Mouse (Mus musculus): ENCODE data around the gene Hoxb4. TPM values are rescaled to one million over a fixed set of nuclear protein-coding genes. Genes with fewer than 3 reads are reported as not detected.

Gene Hoxb4
- total and polyA plus RNA-seq, 3 experiments, result 2.7 to 5.5 (median 3.3) TPM

DNA sequence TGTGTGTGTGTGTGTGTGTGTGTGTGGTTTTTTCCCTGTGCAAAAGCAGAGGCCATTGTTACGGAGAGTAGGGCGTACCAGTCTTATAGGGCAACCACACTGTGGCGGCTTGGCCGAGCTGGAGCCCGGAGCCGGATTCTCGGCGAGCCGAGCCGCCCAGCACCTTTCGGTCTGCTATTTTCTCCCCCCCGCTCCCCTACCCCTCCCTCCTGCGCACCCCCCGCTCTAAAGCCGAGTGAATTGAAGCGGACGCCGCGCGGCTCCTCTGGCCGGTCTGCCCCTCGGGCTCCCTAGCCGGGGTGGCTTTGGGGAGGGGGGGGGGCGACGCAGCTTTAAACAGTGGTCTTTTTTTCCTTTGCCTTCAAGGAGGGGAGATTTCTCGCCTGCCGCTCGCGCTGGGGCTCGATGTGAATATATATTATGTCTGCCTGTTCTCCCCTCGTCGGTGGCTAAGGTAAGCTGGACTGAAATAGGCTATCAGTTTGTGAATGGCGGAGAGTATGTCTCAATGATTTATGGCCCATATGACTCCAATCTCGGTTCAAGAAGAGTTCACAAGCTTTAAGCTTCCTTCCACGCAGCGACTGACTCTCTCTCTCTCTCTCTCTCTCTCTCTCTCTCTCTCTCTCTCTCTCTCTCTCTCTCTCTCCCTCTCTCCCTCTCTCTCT is 22.8 kb downstream of the Hoxb4 start:
- dilution Hi-C loops (cut with MboI; ENCODE audit: extremely low pct_ligation_motif_present, extremely low pct_unique_long_range_greater_than_20kb, low sequenced_read_pairs) (no loop called here), in situ Hi-C loops (cut with MboI; ENCODE audit: low pct_ligation_motif_present, low pct_unique_long_range_greater_than_20kb, low sequenced_read_pairs) (no loop called here)
- H3K27me3 ChIP-seq (replicated peaks), result peaks cover 10% of the 10 kb centered on the region
- peaks cover 3 to 9% of the 10 kb centered on the region in 2 experiments; a peak in 2 of 4 replicates for H3K4me1 ChIP-seq (ENCODE audit: control insufficient read depth in 1 of 2, insufficient read depth in 2 of 2)
- H3K27ac ChIP-seq (ENCODE audit: insufficient read depth, low read depth), result no peak overlapping the region
- H3K9ac ChIP-seq (ENCODE audit: insufficient read depth, low read depth), result no peak overlapping the region
- H3K79me2 ChIP-seq (replicated peaks; ENCODE audit: control insufficient read depth, extremely low read depth, insufficient read depth, poor library complexity, severe bottlenecking), result no peaks in the 10 kb centered on the region
- no peak for TF ChIP-seq POLR2AphosphoS2 (IDR thresholded peaks at IDR 0.05; ENCODE audit: low read depth, low read length)
- TF ChIP-seq GABPA (IDR thresholded peaks at IDR 0.05; ENCODE audit: insufficient replicate concordance, low read depth, low read length), result no peak
- no peak overlapping the region for H3K4me3 ChIP-seq (replicated peaks in 1 of 3; ENCODE audit: low read depth in 2 of 3, low read length in 2 of 3, poor library complexity in 1 of 3)
- H3K4me2 ChIP-seq (ENCODE audit: insufficient read depth, low read depth, poor library complexity, severe bottlenecking), result no peak overlapping the region
- DNase-seq (ENCODE audit: extremely low read depth), result no peak
- H3K9me3 ChIP-seq (replicated peaks; ENCODE audit: low read length), result peaks cover 5% of the 10 kb centered on the region
- H3K36me3 ChIP-seq (replicated peaks in 1 of 2; ENCODE audit: control insufficient read depth in 1 of 2, insufficient read depth in 1 of 2, low read length in 1 of 2), result peaks cover 0 to 6% of the 10 kb centered on the region in 2 experiments

DNA sequence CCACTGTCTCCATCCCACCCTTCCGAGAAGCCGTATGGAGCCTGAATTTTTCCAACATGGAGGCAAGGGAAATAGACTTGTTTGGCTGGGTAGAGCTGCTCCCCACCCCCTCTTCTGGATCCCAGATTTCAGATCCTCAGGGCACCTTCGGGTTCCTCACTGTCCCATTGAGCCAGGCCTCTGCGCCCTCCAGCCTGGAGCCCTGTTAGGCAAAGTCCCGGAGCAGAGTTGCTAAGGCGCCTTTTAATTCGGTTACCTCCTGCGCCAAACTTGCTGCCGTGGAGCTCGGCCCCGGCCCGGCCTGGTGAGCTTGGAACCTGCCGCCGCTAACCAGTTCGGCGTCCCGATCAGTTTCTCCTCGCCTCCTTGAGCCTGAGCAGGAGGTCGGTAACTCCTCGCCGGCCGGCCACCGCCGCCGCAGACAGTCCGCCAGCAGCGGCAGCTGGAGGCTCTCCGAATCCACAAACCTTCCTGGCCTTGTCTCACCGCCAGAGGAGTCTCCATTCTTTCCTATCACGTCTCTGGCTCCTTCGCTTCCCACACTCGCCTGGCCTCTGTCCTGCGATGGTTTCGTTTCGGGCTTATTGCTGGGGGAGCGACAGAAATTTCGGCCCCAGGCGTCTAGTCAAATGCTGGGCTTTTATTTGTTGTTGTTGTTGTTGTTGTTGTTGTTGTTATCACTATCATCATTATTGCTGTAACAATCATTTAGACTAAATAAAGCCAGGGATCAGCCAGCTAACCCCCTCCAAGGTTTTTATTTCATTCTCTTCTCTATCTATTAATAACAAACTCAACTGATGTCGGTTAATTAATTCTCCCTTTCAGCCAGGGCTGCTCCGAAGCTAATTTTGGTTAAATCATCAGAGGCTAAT is 23.9 kb downstream of the Hoxb4 start:
- no peak overlapping the region for H3K9ac ChIP-seq (ENCODE audit: insufficient read depth, low read depth)
- H3K79me2 ChIP-seq (replicated peaks; ENCODE audit: control insufficient read depth, extremely low read depth, insufficient read depth, poor library complexity, severe bottlenecking), result no peaks in the 10 kb centered on the region
- no peak overlapping the region for H3K27ac ChIP-seq (ENCODE audit: insufficient read depth, low read depth)
- no peak overlapping the region for H3K4me2 ChIP-seq (ENCODE audit: insufficient read depth, low read depth, poor library complexity, severe bottlenecking)
- H3K27me3 ChIP-seq (replicated peaks), result peaks cover 10% of the 10 kb centered on the region
- no peak overlapping the region for H3K4me3 ChIP-seq (replicated peaks in 1 of 3; ENCODE audit: low read depth in 2 of 3, low read length in 2 of 3, poor library complexity in 1 of 3)
- no peak for TF ChIP-seq CHD1 (IDR thresholded peaks at IDR 0.05; ENCODE audit: low read depth, low read length)
- no peak for TF ChIP-seq MAX (IDR thresholded peaks at IDR 0.05; ENCODE audit: low read length)
- no peak for TF ChIP-seq USF2 (conservative IDR thresholded peaks at IDR 0.05; ENCODE audit: low read depth, low read length)
- TF ChIP-seq GABPA (IDR thresholded peaks at IDR 0.05; ENCODE audit: insufficient replicate concordance, low read depth, low read length), result no peak
- no peak for TF ChIP-seq MAZ (IDR thresholded peaks at IDR 0.05; ENCODE audit: low read depth, low read length)
- TF ChIP-seq MXI1 (IDR thresholded peaks at IDR 0.05; ENCODE audit: low read depth, low read length), result no peak
- H3K4me1 ChIP-seq (ENCODE audit: control insufficient read depth in 1 of 2, insufficient read depth in 2 of 2), result peaks cover 3 to 9% of the 10 kb centered on the region in 2 experiments; a peak in 2 of 4 replicates
- peaks cover 0 to 10% of the 10 kb centered on the region in 2 experiments for H3K36me3 ChIP-seq (replicated peaks in 1 of 2; ENCODE audit: control insufficient read depth in 1 of 2, insufficient read depth in 1 of 2, low read length in 1 of 2)
- no peak for DNase-seq (ENCODE audit: extremely low read depth)
- H3K9me3 ChIP-seq (replicated peaks; ENCODE audit: low read length), result peaks cover 8% of the 10 kb centered on the region
- dilution Hi-C loops (cut with MboI; ENCODE audit: extremely low pct_ligation_motif_present, extremely low pct_unique_long_range_greater_than_20kb, low sequenced_read_pairs) (no loop called here), in situ Hi-C loops (cut with MboI; ENCODE audit: low pct_ligation_motif_present, low pct_unique_long_range_greater_than_20kb, low sequenced_read_pairs) (no loop called here)

DNA sequence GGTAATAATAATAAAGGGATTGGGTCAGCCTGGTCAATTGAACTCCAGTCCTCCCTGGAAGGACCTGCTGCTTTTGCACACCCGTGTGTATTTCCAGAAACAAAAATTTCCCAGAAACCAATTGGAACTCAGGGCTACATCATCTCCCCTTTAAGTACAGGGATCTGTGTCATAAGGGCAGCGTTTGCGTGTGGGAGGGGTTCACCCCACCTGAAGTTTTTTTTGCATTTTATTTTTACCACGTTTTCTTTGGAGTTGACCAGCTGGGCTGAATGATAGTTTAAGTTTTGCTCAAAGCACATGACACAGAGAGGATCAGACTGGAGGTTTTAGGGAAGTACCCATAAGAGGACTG is 24.5 kb downstream of the Hoxb4 start:
- no peak for TF ChIP-seq RCOR1 (conservative IDR thresholded peaks at IDR 0.05; ENCODE audit: low read depth, low read length)
- TF ChIP-seq POLR2AphosphoS2 (IDR thresholded peaks at IDR 0.05; ENCODE audit: low read depth, low read length), result no peak
- no peak for TF ChIP-seq GABPA (IDR thresholded peaks at IDR 0.05; ENCODE audit: insufficient replicate concordance, low read depth, low read length)
- TF ChIP-seq USF1 (IDR thresholded peaks at IDR 0.05; ENCODE audit: low read depth, low read length), result no peak
- Histone ChIP-seq H3K9ac (ENCODE audit: insufficient read depth, low read depth) (no peak overlapping the region), H3K36me3 (replicated peaks in 1 of 2; ENCODE audit: control insufficient read depth in 1 of 2, insufficient read depth in 1 of 2, low read length in 1 of 2) (peaks cover 0 to 10% of the 10 kb centered on the region in 2 experiments), H3K27ac (ENCODE audit: insufficient read depth, low read depth) (no peak overlapping the region), H3K79me2 (replicated peaks; ENCODE audit: control insufficient read depth, extremely low read depth, insufficient read depth, poor library complexity, severe bottlenecking) (no peaks in the 10 kb centered on the region), H3K4me1 (ENCODE audit: control insufficient read depth in 1 of 2, insufficient read depth in 2 of 2) (peaks cover 3 to 9% of the 10 kb centered on the region in 2 experiments; a peak in 2 of 4 replicates), H3K4me2 (ENCODE audit: insufficient read depth, low read depth, poor library complexity, severe bottlenecking) (no peak overlapping the region), H3K27me3 (replicated peaks) (peaks cover 10% of the 10 kb centered on the region), H3K9me3 (replicated peaks; ENCODE audit: low read length) (peaks cover 8% of the 10 kb centered on the region), H3K4me3 (replicated peaks in 1 of 3; ENCODE audit: low read depth in 2 of 3, low read length in 2 of 3, poor library complexity in 1 of 3) (no peak overlapping the region)
- in situ Hi-C loops (cut with MboI; ENCODE audit: low pct_ligation_motif_present, low pct_unique_long_range_greater_than_20kb, low sequenced_read_pairs) (no loop called here), dilution Hi-C loops (cut with MboI; ENCODE audit: extremely low pct_ligation_motif_present, extremely low pct_unique_long_range_greater_than_20kb, low sequenced_read_pairs) (no loop called here)
- DNase-seq (ENCODE audit: extremely low read depth), result no peak
